Comparison of ENCODE assay signal across 31 mouse cellular contexts in the genomic region with DNA sequence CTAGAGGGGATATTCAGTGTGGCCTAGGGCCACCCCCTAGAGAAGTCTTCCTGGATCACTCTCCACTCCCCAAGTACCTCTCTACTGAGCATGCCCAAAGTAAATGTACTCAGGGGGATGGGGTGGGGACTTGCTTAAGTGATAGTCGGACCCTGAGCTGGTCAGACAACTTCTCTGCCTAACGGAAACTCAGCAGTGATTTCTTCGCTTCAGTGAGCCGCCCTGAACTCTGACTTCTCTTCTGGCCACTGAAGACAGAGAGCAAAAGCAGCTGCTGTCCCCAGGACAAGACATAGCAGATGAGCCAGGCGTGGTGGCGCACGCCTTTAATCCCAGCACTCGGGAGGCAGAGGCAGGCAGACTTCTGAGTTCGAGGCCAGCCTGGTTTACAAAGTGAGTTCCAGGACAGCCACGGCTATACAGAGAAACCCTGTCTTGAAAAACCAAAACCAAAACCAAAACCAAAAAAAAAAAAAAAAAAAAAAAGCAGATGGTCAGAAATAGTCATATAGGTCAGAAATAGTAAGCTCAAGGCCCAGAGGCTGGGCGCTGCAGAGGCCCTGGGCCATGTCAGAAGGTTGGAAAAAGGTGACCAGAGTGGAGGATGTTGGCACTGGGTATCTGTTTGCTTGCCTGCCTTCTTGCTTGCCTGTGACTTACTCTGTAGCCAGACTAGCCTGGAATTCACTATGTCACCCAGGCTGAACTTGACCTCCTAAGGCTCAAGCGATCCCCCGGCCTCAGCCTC. TPM values are rescaled to one million over a fixed set of nuclear protein-coding genes. Genes with fewer than 3 reads are reported as not detected.
DNase-seq lines count a peak whose midpoint lies in the region; ATAC-seq and TF ChIP-seq lines count a peak whose summit lies in the region.
"Had no signal": no experiment of that assay in that cellular context is flagged by ENCODE, and none has a peak within 500 bp of the region (broad histone marks: within the 10 kb centered on the region; RNA-seq: fewer than 3 reads in every experiment).

No protein-coding gene starts in this region.

- H3K27ac ChIP-seq in kidney, adult 2 months (ENCODE audit: insufficient read depth, low read depth, low read length), result no peak overlapping the region
- no peak overlapping the region for H3K27ac ChIP-seq in kidney, embryonic 15.5 days
- H3K27ac ChIP-seq in liver, postnatal 0 days (ENCODE audit: low read depth), result no peak overlapping the region
- no peak overlapping the region for H3K27ac ChIP-seq in liver, embryonic 11.5 days (ENCODE audit: low read depth, low read length)
- H3K27ac ChIP-seq: forebrain, embryonic 12.5 days; intestine, embryonic 15.5 days; layer of hippocampus, adult 2 months; left cerebral cortex, adult 2 months; limb, embryonic 13.5 days had no signal

- TF ChIP-seq POLR2A in kidney, adult 2 months (IDR thresholded peaks at IDR 0.05; ENCODE audit: low read depth, low read length), result no peak

- H3K4me3 ChIP-seq in kidney, adult 2 months (ENCODE audit: insufficient read depth, low read depth, low read length), result no peak overlapping the region
- no peak overlapping the region for H3K4me3 ChIP-seq in kidney, embryonic 15.5 days (replicated peaks)
- H3K4me3 ChIP-seq in liver, postnatal 0 days (ENCODE audit: low read depth, low read length), result no peak overlapping the region
- no peak overlapping the region for H3K4me3 ChIP-seq in liver, embryonic 11.5 days (ENCODE audit: low read depth, low read length)
- H3K4me3 ChIP-seq: forebrain, embryonic 12.5 days; intestine, embryonic 15.5 days; layer of hippocampus, adult 2 months; left cerebral cortex, adult 2 months; limb, embryonic 13.5 days; liver, embryonic 12.5 days had no signal

- WGBS in kidney, adult 2 months, result 56% methylated on average over 13 of the region's 13 CpGs
- 71% methylated on average over 13 of the region's 13 CpGs for WGBS in kidney, embryonic 15.5 days
- WGBS in liver, postnatal 0 days (ENCODE audit: insufficient replicate concordance), result 75% methylated on average over 13 of the region's 13 CpGs
- WGBS in liver, embryonic 11.5 days, result 79% methylated on average over 13 of the region's 13 CpGs

- no peak for ATAC-seq in kidney, embryonic 15.5 days (replicated peaks; ENCODE audit: low FRiP score)
- no peak for ATAC-seq in liver, postnatal 0 days
- no peak for ATAC-seq in liver, embryonic 11.5 days (replicated peaks; ENCODE audit: low FRiP score)
- ATAC-seq: forebrain, postnatal 0 days; hindbrain, embryonic 16.5 days; intestine, embryonic 15.5 days; liver, embryonic 12.5 days had no signal

- no peaks in the 10 kb centered on the region for H3K9me3 ChIP-seq in kidney, embryonic 15.5 days (replicated peaks)
- no peaks in the 10 kb centered on the region for H3K9me3 ChIP-seq in liver, postnatal 0 days (ENCODE audit: low read length)
- no peaks in the 10 kb centered on the region for H3K9me3 ChIP-seq in liver, embryonic 11.5 days (ENCODE audit: control insufficient read depth, low read length)
- H3K9me3 ChIP-seq: forebrain, embryonic 12.5 days; intestine, embryonic 15.5 days; limb, embryonic 13.5 days; liver, embryonic 12.5 days had no signal

- no peaks in the 10 kb centered on the region for H3K36me3 ChIP-seq in kidney, adult 2 months (ENCODE audit: control insufficient read depth, insufficient read depth, low read length)
- H3K36me3 ChIP-seq in kidney, embryonic 15.5 days, result peaks cover 6% of the 10 kb centered on the region
- H3K36me3 ChIP-seq in liver, postnatal 0 days (replicated peaks; ENCODE audit: insufficient read depth, low read length), result peaks cover 8% of the 10 kb centered on the region
- peaks cover 1% of the 10 kb centered on the region; the same call in 1 of the 2 replicates for H3K36me3 ChIP-seq in liver, embryonic 11.5 days (ENCODE audit: control insufficient read depth, insufficient read depth, low read length)
- H3K36me3 ChIP-seq: forebrain, embryonic 12.5 days; intestine, embryonic 15.5 days had no signal

- H3K4me1 ChIP-seq in kidney, adult 2 months (ENCODE audit: control insufficient read depth, insufficient read depth, low read length), result no peaks in the 10 kb centered on the region
- peaks cover 16% of the 10 kb centered on the region for H3K4me1 ChIP-seq in kidney, embryonic 15.5 days
- H3K4me1 ChIP-seq in liver, postnatal 0 days (ENCODE audit: insufficient read depth), result peaks cover 27% of the 10 kb centered on the region
- peaks cover 13% of the 10 kb centered on the region for H3K4me1 ChIP-seq in liver, embryonic 11.5 days (replicated peaks; ENCODE audit: control insufficient read depth, insufficient read depth, low read length)
- H3K4me1 ChIP-seq: forebrain, embryonic 12.5 days had no signal

- H3K9ac ChIP-seq in kidney, embryonic 15.5 days, result no peak overlapping the region
- no peak overlapping the region for H3K9ac ChIP-seq in liver, postnatal 0 days (replicated peaks)
- no peak overlapping the region for H3K9ac ChIP-seq in liver, embryonic 11.5 days (ENCODE audit: low read depth, low read length)
- H3K9ac ChIP-seq: forebrain, embryonic 12.5 days; forebrain, postnatal 0 days; intestine, embryonic 15.5 days; limb, embryonic 13.5 days had no signal

- no peak overlapping the region for H3K4me2 ChIP-seq in kidney, embryonic 15.5 days
- no peak overlapping the region for H3K4me2 ChIP-seq in liver, postnatal 0 days (ENCODE audit: low read depth, low read length)
- H3K4me2 ChIP-seq in liver, embryonic 11.5 days, result no peak overlapping the region
- H3K4me2 ChIP-seq: forebrain, embryonic 12.5 days; intestine, embryonic 15.5 days; limb, embryonic 13.5 days; liver, embryonic 12.5 days had no signal

- H3K27me3 ChIP-seq in kidney, adult 2 months (replicated peaks; ENCODE audit: control insufficient read depth, insufficient read depth, low read length), result no peaks in the 10 kb centered on the region
- no peaks in the 10 kb centered on the region for H3K27me3 ChIP-seq in kidney, embryonic 15.5 days
- no peaks in the 10 kb centered on the region for H3K27me3 ChIP-seq in liver, postnatal 0 days (ENCODE audit: insufficient read depth, low read length)
- no peaks in the 10 kb centered on the region for H3K27me3 ChIP-seq in liver, embryonic 11.5 days (replicated peaks; ENCODE audit: control insufficient read depth, insufficient read depth, low read length)
- H3K27me3 ChIP-seq: forebrain, embryonic 12.5 days; intestine, embryonic 15.5 days; limb, embryonic 13.5 days had no signal

- TF ChIP-seq EP300 in liver, postnatal 0 days (IDR thresholded peaks at IDR 0.05; ENCODE audit: low read depth), result no peak

- TF ChIP-seq CTCF in kidney, adult 2 months (conservative IDR thresholded peaks at IDR 0.05; ENCODE audit: insufficient read depth, insufficient read length, low read depth, low read length), result no peak
- TF ChIP-seq CTCF in liver, postnatal 0 days (IDR thresholded peaks at IDR 0.05; ENCODE audit: low read depth), result no peak

- peak; percentile 28 for DNase-seq in kidney, adult 2 months
- peak; percentile 27 for DNase-seq in liver, postnatal 0 days
- DNase-seq in liver, embryonic 11.5 days (ENCODE audit: low spot score), result no peak
- peak; percentile 35 to 54 for DNase-seq in B cell, adult 2 months
- peak; percentile 67 for DNase-seq in R1 (ENCODE audit: low read depth, low spot score)
- DNase-seq in urinary bladder, postnatal 14 days (ENCODE audit: low spot score), result no peak
- no peak for DNase-seq in urinary bladder, adult 18-20 months (ENCODE audit: low spot score in 2 of 2)
- DNase-seq: adrenal gland, adult 8-10 months; cerebellum, adult 2 months; cerebellum, postnatal 14 days; forebrain, postnatal 0 days; gastrocnemius, postnatal 14 days; heart, postnatal 14 days; kidney, postnatal 14 days; lung, adult 18-20 months; lung, postnatal 10 days; midbrain, embryonic 14.5 days; right cerebral cortex, postnatal 14 days; thymus, postnatal 4 days had no signal

RNA-seq across cellular contexts. Expression of gene Dnajb13, which starts 9.8 kb away (rescaled TPM):
- polyA plus RNA-seq in kidney, adult 2 months (2012; rRNA removed), result 0.36 and 0.58 TPM in 2 replicates
- 0.40 and 0.42 TPM in 2 replicates for polyA plus RNA-seq in kidney, embryonic 15.5 days (2015; fragmentation: Nextera tagmentation; extraction: Ambion mirVana)
- polyA plus RNA-seq in liver, postnatal 0 days (2015; fragmentation: Nextera tagmentation; extraction: Ambion mirVana), result 1.0 and 1.8 TPM in 2 replicates
- polyA plus RNA-seq in liver, embryonic 11.5 days (2014; fragmentation: Nextera tagmentation; extraction: Ambion mirVana), result 1.2 and 1.6 TPM in 2 replicates
- polyA plus RNA-seq: heart, embryonic 14.5 days had no signal

RNA-seq across cellular contexts. Expression of gene Ucp2, which starts 11.8 kb away (rescaled TPM):
- polyA plus RNA-seq in kidney, adult 2 months (2012; rRNA removed), result 153 and 172 TPM in 2 replicates
- 191 and 221 TPM in 2 replicates for polyA plus RNA-seq in kidney, embryonic 15.5 days (2015; fragmentation: Nextera tagmentation; extraction: Ambion mirVana)
- polyA plus RNA-seq in liver, postnatal 0 days (2015; fragmentation: Nextera tagmentation; extraction: Ambion mirVana), result 530 and 545 TPM in 2 replicates
- polyA plus RNA-seq in liver, embryonic 11.5 days (2014; fragmentation: Nextera tagmentation; extraction: Ambion mirVana), result 487 and 491 TPM in 2 replicates

RNA-seq across cellular contexts. Expression of gene Coa4, which starts 32.0 kb away (rescaled TPM):
- 12.6 and 16.1 TPM in 2 replicates for polyA plus RNA-seq in kidney, adult 2 months (2012; rRNA removed)
- 23.3 and 24.9 TPM in 2 replicates for polyA plus RNA-seq in kidney, embryonic 15.5 days (2015; fragmentation: Nextera tagmentation; extraction: Ambion mirVana)
- polyA plus RNA-seq in liver, postnatal 0 days (2015; fragmentation: Nextera tagmentation; extraction: Ambion mirVana), result 11.9 and 12.4 TPM in 2 replicates
- 26.3 and 27.5 TPM in 2 replicates for polyA plus RNA-seq in liver, embryonic 11.5 days (2014; fragmentation: Nextera tagmentation; extraction: Ambion mirVana)

RNA-seq across cellular contexts. Expression of gene Ucp3, which starts 32.1 kb away (rescaled TPM):
- polyA plus RNA-seq in kidney, adult 2 months (2012; rRNA removed), result 4.0 and 5.0 TPM in 2 replicates
- polyA plus RNA-seq in kidney, embryonic 15.5 days (2015; fragmentation: Nextera tagmentation; extraction: Ambion mirVana), result 0.12 and 0.17 TPM in 2 replicates
- polyA plus RNA-seq in liver, postnatal 0 days (2015; fragmentation: Nextera tagmentation; extraction: Ambion mirVana), result 0.08 and 0.21 TPM in 2 replicates
- polyA plus RNA-seq in liver, embryonic 11.5 days (2014; fragmentation: Nextera tagmentation; extraction: Ambion mirVana), result not detected in 2 replicates
- polyA plus RNA-seq: forebrain, embryonic 12.5 days; forebrain, postnatal 0 days; hindbrain, embryonic 11.5 days; intestine, embryonic 15.5 days; midbrain, embryonic 14.5 days; neural tube, embryonic 14.5 days; stomach, embryonic 14.5 days had no signal

Comparison
In these comparisons a context has a peak if more than half of its experiments do, and no peak if none do; other contexts are left out.
1. DNase-seq: peak in kidney, adult 2 months (single experiment), liver, postnatal 0 days (single experiment), B cell, adult 2 months (2 of 2) and R1 (single experiment); none in liver, embryonic 11.5 days (single experiment), urinary bladder, postnatal 14 days (single experiment) and urinary bladder, adult 18-20 months (0 of 2).